Mouse (Mus musculus): ENCODE results near the gene Dis3l2. TPM values are rescaled to one million over a fixed set of nuclear protein-coding genes. Genes with fewer than 3 reads are reported as not detected.
A peak's percentile ranks its signal among the peaks of the same experiment; 100 is the strongest.

Gene Dis3l2
- polyA plus RNA-seq, 1 experiment from 2014 or later: 13.5 TPM

DNA sequence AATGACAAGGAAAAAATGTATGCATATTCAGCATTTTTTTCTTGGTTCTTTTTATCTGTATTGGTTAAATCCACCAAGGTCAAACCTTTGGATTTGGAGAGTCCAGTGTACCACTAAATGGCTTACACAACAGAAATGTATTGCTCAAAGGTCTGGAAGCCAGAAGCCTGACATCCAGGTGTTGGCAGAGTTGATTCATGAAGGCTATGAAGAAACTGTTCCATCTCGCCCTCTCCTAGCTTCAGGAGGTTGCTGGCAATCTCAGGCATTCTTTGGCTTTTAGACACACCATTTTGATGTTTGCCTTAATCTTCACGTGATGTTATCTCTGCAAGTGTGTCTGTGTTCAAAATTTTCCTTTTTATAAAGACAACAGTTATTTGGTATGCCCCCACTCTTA is 8.4 kb downstream of the Dis3l2 start:
- H3K4me1 ChIP-seq (ENCODE audit: insufficient read depth, low read depth, low read length): no peaks in the 10 kb centered on the region
- H3K27ac ChIP-seq (ENCODE audit: low read length): no peak overlapping the region
- H3K4me2 ChIP-seq (replicated peaks; ENCODE audit: low read depth, low read length): no peak overlapping the region
- H3K4me3 ChIP-seq (ENCODE audit: low read depth, low read length): no peak overlapping the region
- no peaks in the 10 kb centered on the region for H3K9me3 ChIP-seq (ENCODE audit: low read length)
- no peaks in the 10 kb centered on the region for H3K36me3 ChIP-seq (ENCODE audit: insufficient read depth, low read length)
- 84% methylated on average over 2 of the region's 2 CpGs for WGBS
- TF ChIP-seq CTCF (IDR thresholded peaks at IDR 0.05) (no peak), EP300 (IDR thresholded peaks at IDR 0.05) (no peak)
- no peak overlapping the region for H3K9ac ChIP-seq (replicated peaks; ENCODE audit: low read depth)
- no peak for ATAC-seq
- DNase-seq (ENCODE audit: low spot score): no peak
- no peaks in the 10 kb centered on the region for H3K27me3 ChIP-seq (replicated peaks; ENCODE audit: insufficient read depth, low read length)

DNA sequence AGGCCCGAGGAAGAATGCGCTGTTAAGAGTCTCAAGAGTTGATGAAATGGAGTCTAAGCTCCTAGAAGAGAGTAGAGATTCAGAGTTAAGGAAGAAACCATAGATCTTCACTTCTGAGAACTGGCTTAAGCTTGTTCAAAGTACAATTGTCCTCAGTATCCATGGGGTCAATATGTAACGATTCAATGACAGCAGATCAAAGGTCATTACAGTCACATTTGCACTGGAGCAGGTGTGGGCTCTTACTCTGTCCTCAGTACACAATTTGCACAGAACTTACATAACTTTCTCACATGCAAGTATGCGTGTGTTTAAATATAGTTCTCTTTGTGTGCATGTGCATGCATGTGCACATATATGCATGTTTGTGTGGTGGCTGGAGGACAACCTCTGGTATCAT is 9.4 kb downstream of the Dis3l2 start:
- no peaks in the 10 kb centered on the region for H3K4me1 ChIP-seq (ENCODE audit: insufficient read depth, low read depth, low read length)
- TF ChIP-seq EP300 (IDR thresholded peaks at IDR 0.05): no peak
- TF ChIP-seq CTCF (IDR thresholded peaks at IDR 0.05): no peak
- no peaks in the 10 kb centered on the region for H3K9me3 ChIP-seq (ENCODE audit: low read length)
- H3K27me3 ChIP-seq (replicated peaks; ENCODE audit: insufficient read depth, low read length): no peaks in the 10 kb centered on the region
- no peak overlapping the region for H3K27ac ChIP-seq (ENCODE audit: low read length)
- 92% methylated on average over 4 of the region's 4 CpGs for WGBS
- H3K9ac ChIP-seq (replicated peaks; ENCODE audit: low read depth): no peak overlapping the region
- H3K4me3 ChIP-seq (ENCODE audit: low read depth, low read length): no peak overlapping the region
- ATAC-seq (no peak), DNase-seq (ENCODE audit: low spot score) (no peak)
- H3K36me3 ChIP-seq (ENCODE audit: insufficient read depth, low read length): no peaks in the 10 kb centered on the region
- no peak overlapping the region for H3K4me2 ChIP-seq (replicated peaks; ENCODE audit: low read depth, low read length)

DNA sequence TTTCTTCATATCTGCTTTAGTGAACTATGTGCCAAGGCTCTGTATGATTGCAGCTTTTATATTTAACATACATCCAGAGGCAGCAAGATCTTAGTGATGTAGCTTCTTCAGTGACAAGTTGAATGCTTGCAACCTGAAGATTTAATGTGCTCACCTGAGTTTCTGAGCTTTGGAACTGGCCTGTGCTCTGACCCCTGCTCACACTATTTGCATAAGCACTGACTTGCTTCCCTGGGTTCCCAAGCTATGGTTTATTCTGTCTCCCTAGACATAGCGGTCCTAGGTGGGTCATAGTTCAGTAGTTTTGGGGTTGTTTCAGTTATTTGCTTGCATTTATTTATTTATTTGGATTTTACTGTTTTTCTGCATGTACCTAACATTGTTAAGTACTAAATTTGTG is 14.6 kb downstream of the Dis3l2 start:
- no peak overlapping the region for H3K4me2 ChIP-seq (replicated peaks; ENCODE audit: low read depth, low read length)
- TF ChIP-seq CTCF (IDR thresholded peaks at IDR 0.05): no peak
- no peak for TF ChIP-seq EP300 (IDR thresholded peaks at IDR 0.05)

DNA sequence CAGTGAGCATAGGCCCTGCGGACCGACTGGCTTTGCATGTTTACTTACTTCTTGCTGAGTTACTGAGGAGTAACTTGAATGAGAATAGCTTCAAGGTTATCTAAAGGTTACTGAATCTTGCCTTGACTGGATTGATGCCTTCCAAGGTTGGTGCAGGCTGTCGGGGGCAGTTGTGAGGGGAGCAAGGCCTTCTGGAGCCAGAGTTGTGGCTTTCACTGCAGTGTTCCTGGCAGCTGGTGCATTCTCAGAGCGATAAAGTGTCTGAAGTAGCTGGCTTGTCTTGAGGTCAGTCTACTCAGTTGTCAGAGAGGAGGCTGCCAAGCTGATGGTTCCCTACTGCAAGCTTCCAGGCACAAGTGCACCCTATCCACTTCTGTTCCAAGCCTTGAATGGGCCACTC is 15.8 kb downstream of the Dis3l2 start:
- Histone ChIP-seq H3K27me3 (replicated peaks; ENCODE audit: insufficient read depth, low read length) (no peaks in the 10 kb centered on the region), H3K4me3 (ENCODE audit: low read depth, low read length) (no peak overlapping the region), H3K4me2 (replicated peaks; ENCODE audit: low read depth, low read length) (no peak overlapping the region), H3K36me3 (ENCODE audit: insufficient read depth, low read length) (no peaks in the 10 kb centered on the region), H3K9ac (replicated peaks; ENCODE audit: low read depth) (no peak overlapping the region), H3K27ac (ENCODE audit: low read length) (no peak overlapping the region), H3K9me3 (ENCODE audit: low read length) (no peaks in the 10 kb centered on the region), H3K4me1 (ENCODE audit: insufficient read depth, low read depth, low read length) (no peaks in the 10 kb centered on the region)
- TF ChIP-seq CTCF (IDR thresholded peaks at IDR 0.05) (no peak), EP300 (IDR thresholded peaks at IDR 0.05) (no peak)
- 59% methylated on average over 4 of the region's 4 CpGs for WGBS
- DNase-seq (ENCODE audit: low spot score) (no peak), ATAC-seq (no peak)

More for the DNA sequence above, 14.6 kb downstream of the Dis3l2 start:
- H3K27ac ChIP-seq (ENCODE audit: low read length): no peak overlapping the region
- no peak overlapping the region for H3K9ac ChIP-seq (replicated peaks; ENCODE audit: low read depth)
- no peaks in the 10 kb centered on the region for H3K4me1 ChIP-seq (ENCODE audit: insufficient read depth, low read depth, low read length)
- H3K36me3 ChIP-seq (ENCODE audit: insufficient read depth, low read length): no peaks in the 10 kb centered on the region
- H3K27me3 ChIP-seq (replicated peaks; ENCODE audit: insufficient read depth, low read length): no peaks in the 10 kb centered on the region
- WGBS: 90% methylated on average over 1 of the region's 1 CpGs
- no peaks in the 10 kb centered on the region for H3K9me3 ChIP-seq (ENCODE audit: low read length)
- no peak for DNase-seq (ENCODE audit: low spot score)
- no peak overlapping the region for H3K4me3 ChIP-seq (ENCODE audit: low read depth, low read length)
- ATAC-seq: no peak

DNA sequence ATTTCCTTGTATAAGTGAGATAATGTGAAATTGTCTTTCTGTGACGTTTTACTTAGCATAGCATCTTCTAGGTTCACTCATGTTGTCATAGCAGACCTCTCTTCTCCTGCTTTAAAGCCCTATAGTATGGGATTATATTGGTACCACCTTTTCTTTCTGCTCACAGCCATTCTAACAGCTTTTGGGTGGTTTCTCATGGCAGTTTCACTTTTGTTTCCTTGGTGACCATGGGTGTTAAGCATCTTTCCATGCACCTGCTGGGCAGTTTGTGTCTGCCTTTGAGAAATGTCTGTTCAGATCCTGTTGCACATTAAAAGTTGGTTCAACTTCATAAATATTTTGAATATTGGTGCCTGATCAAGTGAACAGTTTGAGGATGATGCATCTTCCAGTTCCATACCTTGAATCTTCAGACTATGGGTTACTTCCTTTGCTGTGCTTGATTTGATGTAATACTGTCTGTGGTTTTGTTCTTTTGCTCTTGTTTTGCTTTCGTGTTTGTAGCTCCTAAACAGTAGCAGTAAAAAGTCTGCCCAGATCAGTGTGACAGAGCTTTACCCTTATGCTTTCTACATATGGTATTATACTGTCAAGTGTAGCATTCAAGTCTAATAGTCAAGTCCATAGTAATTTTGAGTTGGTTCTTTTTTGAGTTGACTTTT is 29.7 kb downstream of the Dis3l2 start:
- no peaks in the 10 kb centered on the region for H3K36me3 ChIP-seq (ENCODE audit: insufficient read depth, low read length)
- H3K4me3 ChIP-seq (ENCODE audit: low read depth, low read length): no peak overlapping the region
- TF ChIP-seq EP300 (IDR thresholded peaks at IDR 0.05): no peak
- TF ChIP-seq CTCF (IDR thresholded peaks at IDR 0.05): no peak
- DNase-seq (ENCODE audit: low spot score) (no peak), ATAC-seq (no peak)
- no peaks in the 10 kb centered on the region for H3K9me3 ChIP-seq (ENCODE audit: low read length)
- no peaks in the 10 kb centered on the region for H3K4me1 ChIP-seq (ENCODE audit: insufficient read depth, low read depth, low read length)
- H3K4me2 ChIP-seq (replicated peaks; ENCODE audit: low read depth, low read length): no peak overlapping the region
- WGBS: 74% methylated on average over 2 of the region's 2 CpGs
- no peaks in the 10 kb centered on the region for H3K27me3 ChIP-seq (replicated peaks; ENCODE audit: insufficient read depth, low read length)
- no peak overlapping the region for H3K9ac ChIP-seq (replicated peaks; ENCODE audit: low read depth)
- no peak overlapping the region for H3K27ac ChIP-seq (ENCODE audit: low read length)

- no peaks in the 10 kb centered on the region for H3K36me3 ChIP-seq (ENCODE audit: insufficient read depth, low read length)
- no peaks in the 10 kb centered on the region for H3K9me3 ChIP-seq (ENCODE audit: low read length)
- no peak overlapping the region for H3K9ac ChIP-seq (replicated peaks; ENCODE audit: low read depth)
- no peak overlapping the region for H3K27ac ChIP-seq (ENCODE audit: low read length)
- no peak for ATAC-seq
- DNase-seq (ENCODE audit: low spot score): no peak
- no peaks in the 10 kb centered on the region for H3K4me1 ChIP-seq (ENCODE audit: insufficient read depth, low read depth, low read length)
- H3K27me3 ChIP-seq (replicated peaks; ENCODE audit: insufficient read depth, low read length): no peaks in the 10 kb centered on the region
- WGBS: 94% methylated on average over 1 of the region's 1 CpGs
- H3K4me2 ChIP-seq (replicated peaks; ENCODE audit: low read depth, low read length): no peak overlapping the region
- H3K4me3 ChIP-seq (ENCODE audit: low read depth, low read length): no peak overlapping the region
- TF ChIP-seq CTCF (IDR thresholded peaks at IDR 0.05): no peak
- TF ChIP-seq EP300 (IDR thresholded peaks at IDR 0.05): no peak
Observed at GRCm38 (mm10) chr1:86736414-86736813, 32.8 kb downstream of the Dis3l2 start.

DNA sequence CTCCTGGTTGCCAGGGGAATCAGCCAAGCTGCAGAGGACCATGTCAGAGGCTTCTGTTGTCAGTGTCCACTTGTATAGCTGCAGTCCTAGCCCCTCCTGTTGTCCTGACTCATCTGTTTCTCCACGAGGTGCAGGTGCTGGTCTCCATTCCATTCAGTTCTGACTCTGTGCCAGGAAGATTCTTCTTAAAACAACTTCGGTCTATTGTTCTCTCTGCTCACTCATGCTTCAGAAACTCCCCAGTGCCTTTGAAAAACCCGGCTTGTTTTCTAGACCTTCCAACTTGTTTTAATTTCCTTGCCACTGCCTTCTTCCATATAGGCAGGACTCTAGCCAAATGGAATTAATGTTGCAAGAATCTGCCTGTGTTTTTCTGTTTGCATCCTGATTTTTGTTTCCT is 39.3 kb downstream of the Dis3l2 start:
- ATAC-seq (no peak), DNase-seq (ENCODE audit: low spot score) (peak; percentile 16)
- Histone ChIP-seq H3K4me2 (replicated peaks; ENCODE audit: low read depth, low read length) (no peak overlapping the region), H3K4me3 (ENCODE audit: low read depth, low read length) (no peak overlapping the region), H3K27ac (ENCODE audit: low read length) (no peak overlapping the region), H3K9me3 (ENCODE audit: low read length) (no peaks in the 10 kb centered on the region), H3K4me1 (ENCODE audit: insufficient read depth, low read depth, low read length) (no peaks in the 10 kb centered on the region), H3K27me3 (replicated peaks; ENCODE audit: insufficient read depth, low read length) (no peaks in the 10 kb centered on the region), H3K9ac (replicated peaks; ENCODE audit: low read depth) (no peak overlapping the region), H3K36me3 (ENCODE audit: insufficient read depth, low read length) (no peaks in the 10 kb centered on the region)
- TF ChIP-seq CTCF (IDR thresholded peaks at IDR 0.05) (no peak), EP300 (IDR thresholded peaks at IDR 0.05) (no peak)
- 50% methylated on average over 3 of the region's 3 CpGs for WGBS

All from lung, postnatal 0 days (tissue).